Mouse (Mus musculus): ENCODE data around the gene Kantr.
A peak's percentile ranks its signal among the peaks of the same experiment; 100 is the strongest.
"Not testable (repeated sequence)": the region's sequence is repeated elsewhere in the genome, so short reads cannot be mapped to it uniquely, and the experiment has no call there.

Gene Kantr

GRCm38 (mm10) chrX:152326996-152327688 lies at the start of gene Kantr:
Gene Kantr, minus strand, starts transcription at chrX:152327495.
- DNase-seq, result peak; percentile 99

DNA sequence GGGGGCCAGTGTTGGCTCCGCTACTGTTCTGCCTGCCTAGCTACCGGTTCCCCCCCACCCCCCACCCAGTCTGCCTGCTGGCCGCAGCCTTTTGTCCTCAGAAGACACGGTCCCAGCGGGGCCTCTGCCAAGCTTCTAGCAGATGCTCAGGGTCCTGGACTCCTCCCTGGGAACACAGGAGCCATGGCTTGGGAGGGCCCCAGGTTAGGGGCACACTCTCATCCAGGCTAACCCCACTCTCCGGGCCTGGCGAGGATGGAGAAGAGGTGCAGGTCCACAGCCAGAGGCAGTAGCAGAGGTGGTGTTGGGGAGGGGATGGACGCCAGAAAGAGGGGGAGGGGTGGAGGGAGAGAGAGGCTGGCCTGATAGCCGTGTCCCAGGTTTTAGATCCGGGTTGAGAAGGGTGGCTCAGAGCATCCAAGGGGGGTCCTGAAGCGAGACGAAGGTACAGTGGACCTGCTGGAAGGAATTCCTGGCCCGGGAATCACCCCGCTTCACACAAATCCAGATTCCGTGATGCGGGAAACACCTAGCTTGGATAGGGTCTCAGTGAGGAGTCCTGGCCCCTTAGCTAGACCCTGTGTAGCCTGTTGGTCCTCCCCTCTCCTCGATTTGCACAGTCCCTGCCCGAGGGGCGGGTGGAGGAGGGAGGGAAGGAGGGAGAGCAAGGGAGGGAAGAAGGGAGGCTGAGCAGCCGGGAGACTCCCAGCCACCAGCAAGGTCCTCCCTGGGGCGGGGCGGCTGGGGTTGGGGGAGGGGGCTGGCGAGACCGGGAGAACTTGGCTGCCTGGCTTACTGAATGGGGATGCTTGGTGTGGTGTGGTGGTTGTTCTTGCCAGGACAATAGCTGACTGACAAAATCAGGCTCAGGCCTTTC lies 41.3 kb upstream of the Kantr start, which contains the start of gene Gpr173:
Gene Gpr173 (minus strand): TSS at position 308 of the 877 bp plus-strand sequence.
- peak; percentile 96 for DNase-seq

DNA sequence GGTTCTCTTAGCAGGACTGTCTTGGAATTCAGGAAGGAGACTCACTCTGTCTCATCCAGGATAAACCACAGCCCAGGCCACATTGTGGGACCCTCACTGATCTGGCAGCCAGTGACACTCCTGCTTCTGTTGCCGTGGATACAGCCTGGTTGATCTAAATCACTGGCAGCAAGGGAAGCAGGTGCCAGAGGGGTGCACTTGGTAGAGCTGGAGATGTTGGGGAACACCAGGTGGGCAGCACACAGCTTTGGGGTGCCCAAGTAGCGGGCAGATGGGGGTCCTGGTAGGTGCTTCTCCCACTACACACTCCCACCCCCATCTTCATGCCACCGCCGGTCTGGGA lies 40.7 kb upstream of the Kantr start:
- DNase-seq, result no peak

DNA sequence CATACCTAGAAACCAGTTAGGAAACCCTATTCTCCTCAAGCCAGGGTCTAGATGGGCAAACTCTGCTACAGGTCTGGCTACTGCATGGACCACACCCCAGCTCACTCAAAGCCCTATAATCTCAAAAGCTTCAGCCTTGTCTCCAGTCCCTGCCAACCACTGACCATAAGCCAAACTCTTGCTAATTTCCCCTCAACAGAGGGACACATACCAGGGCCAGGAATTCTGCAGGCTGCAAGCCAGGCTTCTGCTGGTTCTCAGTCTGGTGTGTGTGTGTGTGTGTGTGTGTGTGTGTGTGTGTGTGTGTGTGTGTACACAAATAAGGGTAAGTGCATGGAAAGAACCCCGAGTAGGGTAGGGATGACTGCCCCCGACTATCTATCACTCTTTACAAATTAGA lies 39.1 kb upstream of the Kantr start:
- DNase-seq, result no peak

GRCm38 (mm10) chrX:152352553-152353153 lies 25.4 kb upstream of the Kantr start:
- peak; percentile 91 for DNase-seq

- no peak for DNase-seq
These were observed 19.7 kb upstream of the Kantr start for GRCm38 (mm10) chrX:152347041-152347440.

- DNase-seq, result no peak
These were observed 19.3 kb upstream of the Kantr start for GRCm38 (mm10) chrX:152346587-152346986.

DNA sequence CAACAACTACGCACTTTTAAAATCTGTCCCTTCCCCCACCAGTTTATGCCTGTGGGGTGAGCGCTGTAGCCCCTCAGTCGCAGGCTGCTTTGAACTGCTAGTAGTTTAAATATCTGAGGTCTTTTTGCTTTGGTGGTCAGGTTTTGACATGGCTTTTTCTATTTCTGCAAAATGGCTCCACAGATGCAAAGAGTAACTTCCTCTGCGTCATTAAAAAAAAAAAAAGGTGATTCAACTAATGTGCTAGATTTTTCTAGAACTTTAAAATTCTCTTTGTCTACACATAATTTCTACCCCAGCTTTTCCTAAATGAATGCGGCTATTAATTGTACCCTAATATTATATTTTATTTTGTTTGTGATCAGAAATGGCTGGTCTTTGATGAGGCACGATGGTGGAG lies 15.6 kb upstream of the Kantr start:
- no peak for DNase-seq

GRCm38 (mm10) chrX:152342358-152342901 lies 15.1 kb upstream of the Kantr start, which contains the start of gene Tspyl2:
Gene Tspyl2, minus strand, starts transcription at chrX:152342425.
- DNase-seq, result peak; percentile 100

DNA sequence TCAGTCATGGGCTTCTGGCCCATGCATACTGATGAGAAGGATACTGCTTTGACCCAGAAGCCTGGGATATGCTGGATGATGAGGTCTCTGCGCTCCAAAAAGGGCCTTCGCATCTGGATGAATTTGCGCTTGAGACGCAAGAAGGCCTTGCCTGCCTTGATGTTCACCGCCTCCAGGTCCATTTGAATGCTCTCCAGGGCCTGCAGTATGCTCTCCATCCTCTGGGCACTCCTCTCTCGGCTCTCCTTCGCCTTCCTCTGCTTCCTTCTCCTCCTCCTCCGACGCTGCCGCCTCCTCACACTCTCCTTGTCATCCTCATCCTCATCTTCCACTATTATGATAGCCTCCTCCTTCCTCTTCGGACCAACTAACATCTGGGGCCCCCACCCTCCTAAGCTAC lies 14.2 kb upstream of the Kantr start:
- DNase-seq, result peak; percentile 89

GRCm38 (mm10) chrX:152336546-152337332 lies 9.4 kb upstream of the Kantr start:
- peak; percentile 100 for DNase-seq

DNA sequence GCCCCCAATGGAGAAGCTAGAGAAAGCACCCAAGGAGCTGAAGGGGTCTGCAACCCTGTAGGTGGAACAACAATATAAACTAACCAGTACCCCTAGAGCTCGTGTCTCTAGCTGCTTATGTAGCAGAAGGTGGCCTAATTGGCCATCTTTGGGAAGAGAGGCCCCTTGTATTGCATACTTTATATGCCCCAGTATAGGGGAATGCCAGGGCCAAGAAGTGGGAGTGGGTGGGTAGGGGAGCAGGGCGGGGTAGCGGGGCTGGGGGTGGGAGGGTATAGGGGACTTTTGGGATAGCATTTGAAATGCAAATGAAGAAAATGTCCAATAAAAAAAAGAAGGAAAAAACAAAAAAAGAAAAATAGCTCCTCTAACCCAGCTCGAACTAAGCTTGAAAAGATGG lies 8.8 kb upstream of the Kantr start:
- DNase-seq, result peak; percentile 85

DNA sequence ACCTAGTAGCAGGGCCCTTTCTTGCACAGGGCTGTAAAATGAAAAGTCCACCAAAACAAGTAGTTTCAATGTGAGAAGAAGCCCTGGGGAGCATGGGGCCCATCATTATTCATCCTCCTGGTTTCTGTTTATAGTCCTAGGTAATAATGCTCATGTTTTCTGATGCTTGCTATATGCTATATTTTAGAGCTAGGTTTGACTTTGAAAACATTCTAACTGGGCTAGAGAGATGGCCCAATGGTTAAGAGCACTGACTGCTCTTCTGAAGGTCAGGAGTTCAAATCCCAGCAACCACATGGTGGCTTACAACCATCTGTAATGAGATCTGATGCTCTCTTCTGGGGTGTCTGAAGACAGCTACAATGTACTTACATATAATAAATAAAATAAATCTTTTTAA lies 2.1 kb upstream of the Kantr start:
- DNase-seq, result not testable (repeated sequence)

GRCm38 (mm10) chrX:152327689-152328052 lies 376 bp upstream of the Kantr start:
- no peak for DNase-seq

- DNase-seq, result no peak
These were observed 3.7 kb downstream of the Kantr start for GRCm38 (mm10) chrX:152323584-152323983.

GRCm38 (mm10) chrX:152322776-152323175 lies 4.5 kb downstream of the Kantr start:
- no peak for DNase-seq

GRCm38 (mm10) chrX:152320535-152320934 lies 6.8 kb downstream of the Kantr start:
- DNase-seq, result no peak

DNA sequence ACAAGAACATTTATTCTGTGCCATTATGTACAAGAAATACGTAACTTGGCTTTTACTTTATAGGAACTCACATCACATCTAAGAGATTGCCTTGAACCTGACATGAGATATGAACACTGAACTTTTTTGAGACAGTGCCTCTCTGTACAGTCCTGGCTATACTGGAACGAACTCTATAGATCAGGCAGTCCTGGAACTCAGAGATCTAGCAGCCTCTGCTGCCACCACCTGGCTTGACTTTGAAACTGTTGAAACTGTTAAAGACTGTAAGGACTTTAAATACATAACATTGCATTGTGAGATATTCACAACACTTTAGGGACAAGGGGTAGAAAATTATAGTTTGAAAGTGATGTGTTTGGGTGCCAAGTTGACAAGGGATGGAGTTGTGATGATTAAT lies 19.4 kb downstream of the Kantr start:
- DNase-seq, result no peak

GRCm38 (mm10) chrX:152307371-152307770 lies 19.9 kb downstream of the Kantr start:
- DNase-seq, result no peak

DNA sequence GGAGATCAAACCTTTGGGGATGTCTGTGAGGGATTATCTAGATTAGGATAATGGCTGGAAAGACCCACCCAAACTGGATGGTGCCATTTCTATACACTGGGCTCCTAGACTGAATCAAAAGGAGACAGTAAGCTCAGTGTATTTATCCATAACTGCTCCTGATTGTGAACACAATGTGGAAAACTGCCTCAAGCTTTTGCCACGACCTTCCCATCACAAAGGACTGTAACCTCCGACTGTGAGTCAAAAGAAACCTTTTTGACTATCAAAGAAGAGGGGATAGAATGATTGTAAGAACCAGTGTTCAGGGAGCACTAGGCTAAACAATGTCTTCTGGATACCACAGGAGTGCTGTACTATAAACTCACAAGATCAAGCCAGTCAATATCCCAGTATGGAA lies 21.1 kb downstream of the Kantr start:
- DNase-seq, result no peak

DNA sequence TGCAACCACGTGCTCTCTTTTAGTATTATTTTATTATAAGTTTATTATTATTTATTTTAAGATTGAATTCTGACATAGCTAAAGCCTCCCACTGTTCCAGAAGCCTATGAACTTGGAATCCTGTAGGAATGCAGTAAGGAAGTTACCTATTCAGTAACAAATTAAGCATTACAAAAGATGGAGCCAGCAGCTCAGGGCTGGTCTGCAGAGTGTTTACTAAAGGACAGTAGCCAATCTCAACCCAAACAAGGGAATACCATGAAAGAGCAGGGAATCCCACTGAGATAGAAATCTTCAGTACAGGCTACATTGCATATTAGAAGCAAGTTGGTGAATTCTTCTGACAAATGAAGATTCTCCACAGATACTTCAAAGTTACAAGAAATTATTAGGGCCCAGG lies 40.3 kb downstream of the Kantr start:
- not testable (repeated sequence) for DNase-seq

DNA sequence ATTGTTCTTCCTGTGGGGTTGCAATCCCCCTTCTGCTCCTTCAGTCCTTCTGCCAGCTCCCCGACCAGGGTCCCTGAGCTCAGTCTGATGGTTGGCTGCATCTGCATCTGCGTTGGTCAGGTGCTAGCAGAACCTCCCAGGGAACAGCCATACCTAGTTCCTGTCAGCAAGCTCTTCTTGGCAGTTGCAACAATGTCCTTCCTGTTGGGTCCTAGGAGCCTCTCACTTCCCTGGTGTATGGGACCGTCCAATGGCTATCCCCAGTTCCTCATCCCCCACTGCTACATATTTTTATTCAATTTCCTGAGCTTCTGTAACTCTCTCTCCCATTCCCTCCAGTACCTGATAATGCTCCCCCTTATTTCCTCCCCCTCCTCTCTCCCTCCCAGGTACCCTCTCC lies 42.5 kb downstream of the Kantr start:
- DNase-seq, result no peak

DNA sequence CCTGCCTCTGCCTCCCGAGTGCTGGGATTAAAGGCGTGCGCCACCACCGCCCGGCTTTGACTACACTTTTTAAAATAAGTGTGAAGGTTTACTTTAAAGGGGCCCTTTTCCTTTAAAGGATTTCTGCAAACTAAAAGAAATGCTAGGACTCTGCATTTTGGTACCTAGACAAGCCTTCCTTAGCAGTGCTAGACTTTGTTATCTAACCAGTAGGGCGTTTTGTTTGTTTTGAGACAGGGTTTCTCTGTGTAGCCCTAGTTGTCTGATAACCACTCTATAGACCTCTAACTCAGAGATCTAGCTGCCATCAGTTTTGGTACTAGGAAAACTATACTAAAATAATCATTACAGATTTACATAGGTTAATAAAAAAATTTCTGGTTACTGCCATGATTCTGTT lies 47.9 kb downstream of the Kantr start:
- peak; percentile 52 for DNase-seq
